Mouse (Mus musculus) myocyte (in vitro differentiated cells): Measurements from ENCODE around the gene Gm49384. TPM values are rescaled to one million over a fixed set of nuclear protein-coding genes. Genes with fewer than 3 reads are reported as not detected.

Source experiments
- H3K27me3 ChIP-seq: one replicate; pipeline ENCODE4 v1.6.1; 2011; ENCODE audit not compliant: control insufficient read depth, insufficient read depth, insufficient read length
- H3K36me3 ChIP-seq: one replicate; pipeline ENCODE4 v1.6.1; 2011; ENCODE audit not compliant: control insufficient read depth, insufficient read depth
- H3K4me2 ChIP-seq: one replicate; pipeline ENCODE4 v1.6.1; 2011; ENCODE audit warnings: low read depth, control low read depth
- H3K4me3 ChIP-seq: one replicate; pipeline ENCODE4 v1.5.1; 2011; ENCODE audit warnings: mild to moderate bottlenecking, control low read depth, moderate library complexity
- H3K79me2 ChIP-seq: one replicate; pipeline ENCODE4 v1.6.1; 2011; ENCODE audit not compliant: control insufficient read depth, insufficient read depth
- H3ac ChIP-seq: one replicate; pipeline ENCODE4 v1.6.1; 2011; ENCODE audit not compliant: control insufficient read depth, insufficient read length
- CEBPB ChIP-seq: IDR thresholded peaks from 2 replicates; pipeline ENCODE4 v1.6.1; 2011; ENCODE audit warnings: mild to moderate bottlenecking, moderate library complexity; ENCODE audit not compliant: poor library complexity, insufficient read depth, severe bottlenecking
- E2F4 ChIP-seq: IDR thresholded peaks from one replicate; pipeline ENCODE4 v1.6.1; 2011; ENCODE audit warnings: mild to moderate bottlenecking, control low read depth, moderate library complexity; ENCODE audit not compliant: insufficient read depth
- MAX ChIP-seq: IDR thresholded peaks from one replicate; pipeline ENCODE4 v1.6.1; 2011; ENCODE audit warnings: low read depth, mild to moderate bottlenecking, control low read depth
- MYOD1 ChIP-seq, 3 experiments: IDR thresholded peaks; one replicate each; pipeline ENCODE4 v1.6.1; 2011; ENCODE audit warnings: control low read depth in 2 of 3, low read depth in 2 of 3, mild to moderate bottlenecking in 2 of 3, moderate library complexity in 1 of 3; ENCODE audit not compliant: insufficient read length in 2 of 3, control insufficient read depth in 1 of 3
- MYOG ChIP-seq, 3 experiments: IDR thresholded peaks; one replicate each; pipeline ENCODE4 v1.6.1; 2011; ENCODE audit warnings: control low read depth in 2 of 3, low read depth in 2 of 3, mild to moderate bottlenecking in 2 of 3; ENCODE audit not compliant: insufficient read length in 2 of 3, control insufficient read depth in 1 of 3, insufficient read depth in 1 of 3
- POLR2A ChIP-seq: IDR thresholded peaks from one replicate; pipeline ENCODE4 v1.6.1; 2011; ENCODE audit warnings: low read depth, mild to moderate bottlenecking, control low read depth, moderate library complexity; ENCODE audit not compliant: insufficient read length
- POLR2AphosphoS2 ChIP-seq: IDR thresholded peaks from one replicate; pipeline ENCODE4 v1.6.1; 2011; ENCODE audit warnings: low read depth, control low read depth; ENCODE audit not compliant: insufficient read length
- REST ChIP-seq: IDR thresholded peaks from one replicate; pipeline ENCODE4 v1.6.1; 2011; ENCODE audit warnings: mild to moderate bottlenecking, control low read depth, moderate library complexity; ENCODE audit not compliant: insufficient read depth, insufficient read length
- SRF ChIP-seq: IDR thresholded peaks from one replicate; pipeline ENCODE4 v1.6.1; 2011; ENCODE audit warnings: low read depth; ENCODE audit not compliant: control insufficient read depth, insufficient read length
- TCF12 ChIP-seq: IDR thresholded peaks from one replicate; pipeline ENCODE4 v1.6.1; 2011; ENCODE audit warnings: mild to moderate bottlenecking, control low read depth; ENCODE audit not compliant: poor library complexity, insufficient read depth, severe bottlenecking
- TCF3 ChIP-seq: IDR thresholded peaks from one replicate; pipeline ENCODE4 v1.6.1; 2011; ENCODE audit warnings: low read depth, control low read depth; ENCODE audit not compliant: insufficient read length
- USF1 ChIP-seq: IDR thresholded peaks from one replicate; pipeline ENCODE4 v1.6.1; 2011; ENCODE audit warnings: low read depth, mild to moderate bottlenecking, control low read depth, moderate library complexity
- polyA plus RNA-seq: library from polyadenylated mRNA; unstranded; fragments of >200 nt; fragmentation: generic; extraction: Trizol; gene quantifications from one replicate; pipeline ENCODE4 v1.2.1, GENCODE M21; 2012; ENCODE audit warnings: missing spikeins

Gm49384 gene
- polyA plus RNA-seq, 1 experiment = 2.6 TPM

DNA sequence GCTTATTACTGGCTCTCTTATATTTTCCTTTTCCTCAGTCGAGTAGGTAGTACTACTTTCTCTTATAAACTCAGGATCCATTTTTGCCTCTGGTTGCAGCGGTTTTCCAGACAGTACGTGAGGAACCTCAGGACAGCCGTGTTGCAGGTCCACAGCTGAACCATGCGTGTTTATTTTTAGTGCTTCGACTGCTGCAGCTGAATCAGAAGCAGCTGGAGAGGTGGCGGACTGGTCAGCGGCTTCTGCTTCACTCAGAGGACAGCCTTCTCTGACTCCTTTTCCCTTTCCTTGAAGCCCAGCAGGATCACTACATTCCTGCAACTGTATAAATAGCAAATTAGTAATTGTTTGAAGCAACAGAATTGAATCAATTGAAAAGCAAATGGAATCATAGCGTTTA is 14.0 kb downstream of the Gm49384 start:
- Histone ChIP-seq H3K4me2 (no peak overlapping the region), H3K27me3 (no peaks in the 10 kb centered on the region), H3K79me2 (peaks cover 44% of the 10 kb centered on the region), H3K4me3 (no peak overlapping the region), H3ac (no peak overlapping the region), H3K36me3 (peaks cover 6% of the 10 kb centered on the region)
- TF ChIP-seq REST = no peak
- TF ChIP-seq CEBPB = no peak
- TF ChIP-seq TCF3 = no peak
- no peak for TF ChIP-seq MAX
- no peak for TF ChIP-seq USF1
- TF ChIP-seq E2F4 = no peak
- TF ChIP-seq MYOD1 (IDR thresholded peaks at IDR 0.05; ENCODE audit: control insufficient read depth in 1 of 3, insufficient read length in 2 of 3, low read depth in 2 of 3) = no peak
- no peak for TF ChIP-seq MYOG (IDR thresholded peaks at IDR 0.05; ENCODE audit: control insufficient read depth in 1 of 3, insufficient read depth in 1 of 3, insufficient read length in 2 of 3, low read depth in 2 of 3)
- TF ChIP-seq POLR2A = no peak
- TF ChIP-seq POLR2AphosphoS2 = no peak
- TF ChIP-seq TCF12 = no peak
- no peak for TF ChIP-seq SRF

DNA sequence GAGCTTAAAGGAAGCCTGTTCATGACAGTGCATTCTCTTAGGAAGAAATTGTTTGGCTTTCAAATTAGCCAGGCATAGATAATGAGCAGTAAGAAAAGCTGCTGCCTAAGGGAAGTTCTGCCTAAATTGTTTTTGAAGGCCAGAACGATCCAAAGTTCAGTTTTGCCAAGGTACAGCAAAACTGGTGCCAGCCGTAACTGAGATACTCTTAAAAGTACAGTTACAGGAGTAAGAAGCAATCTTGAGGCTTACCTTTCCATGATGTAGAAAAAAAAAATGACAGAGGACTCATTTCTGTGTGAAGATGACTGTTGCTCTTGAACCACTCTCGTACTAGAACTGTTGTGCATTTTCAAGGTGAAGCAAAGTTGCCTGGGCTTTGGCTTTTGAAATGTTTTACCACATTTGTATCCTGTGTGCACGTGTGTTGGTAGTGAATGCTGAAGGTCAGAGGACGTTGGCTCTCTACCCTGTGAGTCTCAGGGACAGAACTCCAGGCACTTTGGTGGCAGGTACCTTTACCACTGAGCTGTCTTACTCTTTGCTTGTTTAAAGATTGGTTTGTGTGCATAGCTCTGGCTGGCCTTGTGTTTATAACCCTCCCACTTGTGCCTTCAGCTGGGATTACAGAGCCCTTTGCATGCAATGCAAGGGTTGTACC is 17.1 kb downstream of the Gm49384 start:
- Histone ChIP-seq H3K4me2 (peak overlapping the region; percentile 21), H3K27me3 (no peaks in the 10 kb centered on the region), H3ac (no peak overlapping the region), H3K36me3 (peaks cover 12% of the 10 kb centered on the region), H3K79me2 (peaks cover 51% of the 10 kb centered on the region), H3K4me3 (no peak overlapping the region)
- TF ChIP-seq SRF (no peak), TCF12 (no peak), CEBPB (no peak), REST (no peak), TCF3 (no peak), MYOD1 (IDR thresholded peaks at IDR 0.05; ENCODE audit: control insufficient read depth in 1 of 3, insufficient read length in 2 of 3, low read depth in 2 of 3) (no peak), USF1 (no peak), E2F4 (no peak), POLR2A (no peak), MYOG (IDR thresholded peaks at IDR 0.05; ENCODE audit: control insufficient read depth in 1 of 3, insufficient read depth in 1 of 3, insufficient read length in 2 of 3, low read depth in 2 of 3) (no peak), POLR2AphosphoS2 (no peak), MAX (no peak)

DNA sequence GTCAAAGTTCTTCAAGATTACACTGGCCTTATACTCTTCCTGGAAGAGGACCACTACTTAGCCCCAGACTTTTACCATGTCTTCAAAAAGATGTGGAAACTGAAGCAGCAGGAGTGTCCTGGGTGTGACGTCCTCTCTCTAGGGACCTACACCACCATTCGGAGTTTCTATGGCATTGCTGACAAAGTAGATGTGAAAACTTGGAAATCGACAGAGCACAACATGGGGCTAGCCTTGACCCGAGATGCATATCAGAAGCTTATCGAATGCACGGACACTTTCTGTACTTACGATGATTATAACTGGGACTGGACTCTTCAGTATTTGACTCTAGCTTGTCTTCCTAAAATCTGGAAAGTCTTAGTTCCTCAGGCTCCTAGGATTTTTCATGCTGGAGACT is 18.7 kb downstream of the Gm49384 start:
- no peaks in the 10 kb centered on the region for H3K27me3 ChIP-seq
- peak overlapping the region; percentile 83 for H3ac ChIP-seq
- H3K4me3 ChIP-seq = peak overlapping the region; percentile 62
- TF ChIP-seq MAX = no peak
- H3K79me2 ChIP-seq = peaks cover 51% of the 10 kb centered on the region
- H3K4me2 ChIP-seq = peak overlapping the region; percentile 89
- peaks cover 12% of the 10 kb centered on the region for H3K36me3 ChIP-seq

DNA sequence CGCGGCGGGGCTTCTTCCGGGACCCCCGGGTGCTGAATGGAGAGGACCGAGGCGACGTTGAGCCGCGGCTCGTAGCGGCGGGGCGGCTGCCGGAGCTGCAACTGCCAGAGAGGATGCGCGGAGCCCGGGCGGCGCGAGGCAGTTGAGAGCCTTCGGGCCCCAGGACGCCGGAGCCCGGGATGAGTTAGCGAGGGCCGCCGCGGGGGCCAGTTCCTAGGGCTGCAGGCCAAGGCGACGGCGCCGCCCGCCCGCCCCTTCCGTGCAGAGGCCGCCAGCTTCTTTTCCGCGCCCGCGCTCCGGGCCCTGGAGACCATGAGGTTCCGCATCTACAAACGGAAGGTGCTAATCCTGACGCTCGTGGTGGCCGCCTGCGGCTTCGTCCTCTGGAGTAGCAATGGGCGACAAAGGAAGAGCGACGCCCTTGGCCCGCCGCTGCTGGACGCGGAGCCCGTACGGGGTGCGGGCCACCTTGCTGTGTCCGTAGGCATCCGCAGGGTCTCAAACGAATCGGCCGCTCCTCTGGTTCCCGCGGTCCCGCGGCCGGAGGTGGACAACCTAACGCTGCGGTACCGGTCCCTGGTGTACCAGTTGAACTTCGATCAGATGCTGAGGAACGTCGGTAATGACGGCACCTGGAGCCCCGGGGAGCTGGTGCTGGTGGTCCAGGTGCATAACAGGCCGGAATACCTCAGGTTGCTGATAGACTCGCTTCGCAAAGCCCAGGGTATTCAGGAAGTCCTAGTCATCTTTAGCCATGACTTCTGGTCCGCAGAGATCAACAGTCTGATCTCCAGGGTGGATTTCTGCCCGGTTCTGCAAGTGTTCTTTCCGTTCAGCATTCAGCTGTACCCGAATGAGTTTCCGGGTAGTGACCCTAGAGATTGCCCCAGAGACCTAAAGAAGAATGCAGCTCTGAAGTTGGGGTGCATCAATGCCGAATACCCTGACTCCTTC is 19.4 kb downstream of the Gm49384 start:
- Histone ChIP-seq H3K36me3 (peaks cover 6% of the 10 kb centered on the region), H3K27me3 (no peaks in the 10 kb centered on the region), H3K4me3 (peak overlapping the region; percentile 62), H3K4me2 (peak overlapping the region; percentile 89), H3K79me2 (peaks cover 51% of the 10 kb centered on the region), H3ac (peak overlapping the region; percentile 83)
- TF ChIP-seq SRF = no peak
- TF ChIP-seq E2F4 = no peak
- no peak for TF ChIP-seq TCF3
- no peak for TF ChIP-seq MYOG (IDR thresholded peaks at IDR 0.05; ENCODE audit: control insufficient read depth in 1 of 3, insufficient read depth in 1 of 3, insufficient read length in 2 of 3, low read depth in 2 of 3)
- no peak for TF ChIP-seq REST
- no peak for TF ChIP-seq POLR2AphosphoS2
- TF ChIP-seq CEBPB = no peak
- no peak for TF ChIP-seq MYOD1 (IDR thresholded peaks at IDR 0.05; ENCODE audit: control insufficient read depth in 1 of 3, insufficient read length in 2 of 3, low read depth in 2 of 3)
- TF ChIP-seq MAX = no peak
- TF ChIP-seq USF1 = no peak
- no peak for TF ChIP-seq TCF12
- TF ChIP-seq POLR2A = no peak
